Mouse (Mus musculus): Measurements from ENCODE around the gene Olfr1118.
"Not testable (repeated sequence)": the region's sequence is repeated elsewhere in the genome, so short reads cannot be mapped to it uniquely, and the experiment has no call there.

Olfr1118 gene

GRCm38 (mm10) chr2:87307281-87307680, at the start of gene Olfr1118:
Gene Olfr1118, plus strand, starts transcription at chr2:87307581.
- in situ Hi-C loops (cut with MboI, MseI) = no loop called here

- in situ Hi-C loops (cut with MboI, MseI) = no loop called here
These were observed 40.1 kb upstream of the Olfr1118 start, which contains the start of gene Olfr1116 for GRCm38 (mm10) chr2:87267234-87267633. Gene Olfr1116, plus strand, starts transcription at chr2:87267534.

- in situ Hi-C loops (cut with MboI, MseI) = not testable (repeated sequence)
These were observed 13.4 kb upstream of the Olfr1118 start for GRCm38 (mm10) chr2:87293977-87294376.

- in situ Hi-C loops (cut with MboI, MseI) = no loop called here
These were observed 47.1 kb downstream of the Olfr1118 start, which contains the start of gene Olfr1120 for GRCm38 (mm10) chr2:87354515-87354914. Gene Olfr1120, plus strand, starts transcription at chr2:87354815.

- in situ Hi-C loops (cut with MboI, MseI) = not testable (repeated sequence)
These were observed 52.7 kb downstream of the Olfr1118 start for GRCm38 (mm10) chr2:87360121-87360520.

All from T-helper 1 cell (primary cell).